Mouse (Mus musculus) forebrain, postnatal 0 days (tissue): ENCODE measurements at regions not wholly inside any gene's neighbourhood (a gene's known extent, or its start where the extent isn't known, plus 50 kb on each side); places are given as distances from the start of the nearest gene placed in this dataset.
"Not testable (repeated sequence)": the region's sequence is repeated elsewhere in the genome, so short reads cannot be mapped to it uniquely, and the experiment has no call there.

Source experiments
- ATAC-seq: fragments of 200-750 bp; cut with Nextera tagmentation; 2 replicates; pipeline ENCODE4 v1.8.0; 2017; ENCODE audit warnings: mild to moderate bottlenecking, moderate library complexity
- DNase-seq: peaks from one replicate; pipeline ENCODE4 v3.0.0-alpha.2; 2015
- H3K27ac ChIP-seq: fragments of 300-500 bp; sonication (generic); 2 replicates; pipeline ENCODE4 v1.5.1; 2014; ENCODE audit warnings: low read depth, mild to moderate bottlenecking, antibody characterized with exemption, low read length, moderate library complexity, mixed read lengths
- H3K27me3 ChIP-seq: fragments of 300-500 bp; sonication (generic); 2 replicates; pipeline ENCODE4 v1.6.1; 2014; ENCODE audit warnings: mild to moderate bottlenecking, low read length, mixed read lengths; ENCODE audit not compliant: insufficient read depth
- H3K36me3 ChIP-seq: fragments of 300-500 bp; sonication (generic); 2 replicates; pipeline ENCODE4 v1.6.1; 2014; ENCODE audit warnings: mild to moderate bottlenecking, moderate library complexity; ENCODE audit not compliant: insufficient read depth
- H3K4me1 ChIP-seq: fragments of 300-500 bp; sonication (generic); 2 replicates; pipeline ENCODE4 v1.6.1; 2014; ENCODE audit warnings: antibody characterized with exemption; ENCODE audit not compliant: insufficient read depth
- H3K4me2 ChIP-seq: fragments of 300-500 bp; sonication (generic); 2 replicates; pipeline ENCODE4 v1.6.1; 2014; ENCODE audit warnings: low read depth, mild to moderate bottlenecking, moderate library complexity
- H3K4me3 ChIP-seq: fragments of 300-500 bp; sonication (generic); 2 replicates; pipeline ENCODE4 v1.5.1; 2014; ENCODE audit warnings: low read depth, low read length, mixed read lengths
- H3K9ac ChIP-seq: fragments of 300-500 bp; sonication (generic); 2 replicates; pipeline ENCODE4 v1.6.1; 2014; ENCODE audit warnings: mild to moderate bottlenecking
- H3K9me3 ChIP-seq: fragments of 300-500 bp; sonication (generic); 2 replicates; pipeline ENCODE4 v1.6.1; 2016; ENCODE audit warnings: low read length
- CTCF ChIP-seq: sonication (generic); IDR thresholded peaks from 2 replicates; pipeline ENCODE4 v1.5.1; 2016; ENCODE audit warnings: antibody characterized with exemption, control low read depth, low read depth
- WGBS: fragments of 180-500 bp; shearing (Covaris S2); extraction: QIAGEN DNeasy Blood & Tissue Kit; methylation state at CpG from one replicate; pipeline ENCODE4 v1.1.7; 2014; 5-methylcytosine and 5-hydroxymethylcytosine counted together

DNA sequence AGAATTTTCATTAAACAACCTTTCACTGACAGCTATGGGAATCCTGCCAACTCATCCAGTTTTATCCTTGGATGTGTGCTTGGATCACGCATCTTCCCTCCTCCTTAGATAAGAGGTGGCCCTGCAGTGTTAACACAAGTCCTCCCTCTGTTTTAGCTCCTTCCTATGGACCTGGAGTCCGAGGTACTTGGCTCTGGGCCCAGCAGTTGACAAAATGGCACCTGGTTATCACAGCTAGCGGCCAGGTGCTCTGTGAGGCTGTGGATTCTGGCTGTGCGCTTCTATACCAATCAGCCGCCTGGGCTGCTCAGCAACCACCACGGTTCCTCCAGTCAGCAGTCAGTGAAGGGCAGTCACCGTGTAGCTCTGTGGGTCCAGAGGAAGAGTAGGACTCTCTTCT, 157.4 kb downstream of the Prdm2 start:
- Histone ChIP-seq H3K36me3 (no peaks in the 10 kb centered on the region), H3K4me3 (no peak overlapping the region), H3K9ac (no peak overlapping the region), H3K27ac (no peak overlapping the region), H3K27me3 (no peaks in the 10 kb centered on the region), H3K4me1 (no peaks in the 10 kb centered on the region), H3K9me3 (no peaks in the 10 kb centered on the region), H3K4me2 (no peak overlapping the region)
- no peak for TF ChIP-seq CTCF
- DNase-seq: no peak
- no peak for ATAC-seq
- WGBS: 73% methylated on average over 7 of the region's 7 CpGs

DNA sequence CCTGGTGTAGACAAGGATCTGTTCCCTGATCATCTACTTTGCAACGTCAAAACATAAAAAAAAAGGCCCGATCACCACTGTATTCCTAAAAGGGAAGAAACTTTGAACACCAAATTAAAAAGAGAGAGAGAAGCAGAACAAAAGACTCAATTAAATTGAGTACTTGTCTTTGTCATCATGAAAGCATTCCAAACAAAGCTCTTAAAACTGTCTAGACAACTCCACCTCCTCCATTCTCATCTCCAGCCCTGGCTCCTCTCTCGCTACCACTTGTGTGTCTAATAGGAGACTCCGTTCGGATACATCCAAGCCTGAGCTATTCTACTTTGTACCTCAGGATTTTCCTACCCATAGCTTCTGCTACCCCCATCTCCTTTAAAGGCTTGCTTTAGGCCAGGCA, 159.8 kb downstream of the Prdm2 start:
- Histone ChIP-seq H3K9me3 (no peaks in the 10 kb centered on the region), H3K4me1 (no peaks in the 10 kb centered on the region), H3K27me3 (no peaks in the 10 kb centered on the region), H3K27ac (no peak overlapping the region), H3K4me2 (no peak overlapping the region), H3K9ac (no peak overlapping the region), H3K36me3 (no peaks in the 10 kb centered on the region), H3K4me3 (no peak overlapping the region)
- no peak for TF ChIP-seq CTCF
- ATAC-seq: peak; percentile 27; the same call in 1 of the 2 replicates
- WGBS: 53% methylated on average over 5 of the region's 5 CpGs
- DNase-seq: no peak

DNA sequence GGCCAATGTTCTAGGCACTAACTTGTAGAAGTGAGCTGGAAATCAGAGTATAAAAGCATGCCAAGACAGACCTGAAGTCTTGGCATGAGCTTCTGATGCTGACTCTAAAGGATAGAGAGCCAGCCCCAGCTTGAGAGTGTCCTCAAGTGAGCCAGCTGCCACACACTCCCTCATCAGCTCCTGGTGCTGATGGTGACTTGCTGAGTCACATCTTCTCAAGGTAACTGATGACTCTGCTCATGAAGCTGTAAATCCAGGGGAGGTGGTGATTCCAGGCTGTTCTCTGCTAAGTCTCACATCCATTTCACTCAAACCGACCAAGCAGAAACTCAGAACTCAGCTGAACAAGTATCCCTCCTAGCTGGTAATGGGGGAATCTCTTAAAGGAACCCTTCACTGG, 161.6 kb downstream of the Prdm2 start:
- no peak for TF ChIP-seq CTCF
- Histone ChIP-seq H3K27me3 (no peaks in the 10 kb centered on the region), H3K4me1 (no peaks in the 10 kb centered on the region), H3K27ac (no peak overlapping the region), H3K4me3 (no peak overlapping the region), H3K36me3 (no peaks in the 10 kb centered on the region), H3K9ac (no peak overlapping the region), H3K9me3 (no peaks in the 10 kb centered on the region), H3K4me2 (no peak overlapping the region)
- no peak for DNase-seq
- no peak for ATAC-seq
- 81% methylated on average over 1 of the region's 1 CpGs for WGBS

DNA sequence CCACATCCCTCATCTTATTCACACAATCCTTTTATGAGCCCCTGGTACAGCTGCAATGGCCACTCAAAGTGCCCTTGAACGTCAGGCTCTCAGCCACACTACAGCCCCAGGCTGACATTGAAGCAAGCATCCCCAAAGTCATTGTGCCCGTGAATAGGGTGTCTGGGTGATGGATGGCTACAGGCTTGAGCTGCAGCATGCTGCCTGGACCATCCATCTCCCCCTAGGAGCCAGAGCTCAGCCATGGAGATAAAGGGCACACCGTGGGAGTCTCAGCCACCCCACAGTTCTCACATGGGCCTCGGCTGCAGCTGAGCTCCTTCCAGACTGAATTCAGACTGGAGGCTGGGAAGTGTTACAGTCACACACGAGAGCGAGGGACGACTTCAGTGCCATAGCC, 167.6 kb downstream of the Prdm2 start:
- H3K27me3 ChIP-seq: no peaks in the 10 kb centered on the region
- H3K4me2 ChIP-seq: no peak overlapping the region
- no peak overlapping the region for H3K9ac ChIP-seq
- H3K4me1 ChIP-seq: no peaks in the 10 kb centered on the region
- no peak overlapping the region for H3K4me3 ChIP-seq
- DNase-seq: no peak
- no peak for ATAC-seq
- 50% methylated on average over 7 of the region's 7 CpGs for WGBS
- TF ChIP-seq CTCF: no peak
- no peak overlapping the region for H3K27ac ChIP-seq
- no peaks in the 10 kb centered on the region for H3K9me3 ChIP-seq
- H3K36me3 ChIP-seq: no peaks in the 10 kb centered on the region

DNA sequence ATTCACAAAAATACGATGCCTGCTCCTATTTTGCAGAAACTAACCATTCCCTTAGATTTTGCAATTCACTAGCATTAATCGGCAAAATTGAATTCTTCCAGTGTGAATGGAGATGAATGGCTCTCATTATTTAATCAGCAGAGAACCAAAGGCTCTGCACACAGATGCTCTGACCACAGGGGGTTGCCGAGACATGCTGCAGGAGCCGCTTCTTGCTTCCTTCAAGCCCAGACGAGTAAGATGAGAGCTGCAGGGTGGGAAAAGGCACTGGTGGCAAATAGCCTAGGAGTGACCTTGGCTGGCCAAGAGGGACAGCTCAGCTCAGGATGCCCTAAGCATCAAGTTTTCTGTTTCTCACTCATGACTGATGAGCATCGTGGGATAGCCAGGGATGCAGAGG, 170.0 kb downstream of the Prdm2 start:
- WGBS: 22% methylated on average over 6 of the region's 6 CpGs
- ATAC-seq (peak; percentile 36; the same call in 1 of the 2 replicates), DNase-seq (peak; percentile 25)
- Histone ChIP-seq H3K4me1 (no peaks in the 10 kb centered on the region), H3K27me3 (no peaks in the 10 kb centered on the region), H3K4me2 (no peak overlapping the region), H3K27ac (no peak overlapping the region), H3K36me3 (no peaks in the 10 kb centered on the region), H3K9ac (no peak overlapping the region), H3K9me3 (no peaks in the 10 kb centered on the region), H3K4me3 (no peak overlapping the region)
- TF ChIP-seq CTCF: no peak

DNA sequence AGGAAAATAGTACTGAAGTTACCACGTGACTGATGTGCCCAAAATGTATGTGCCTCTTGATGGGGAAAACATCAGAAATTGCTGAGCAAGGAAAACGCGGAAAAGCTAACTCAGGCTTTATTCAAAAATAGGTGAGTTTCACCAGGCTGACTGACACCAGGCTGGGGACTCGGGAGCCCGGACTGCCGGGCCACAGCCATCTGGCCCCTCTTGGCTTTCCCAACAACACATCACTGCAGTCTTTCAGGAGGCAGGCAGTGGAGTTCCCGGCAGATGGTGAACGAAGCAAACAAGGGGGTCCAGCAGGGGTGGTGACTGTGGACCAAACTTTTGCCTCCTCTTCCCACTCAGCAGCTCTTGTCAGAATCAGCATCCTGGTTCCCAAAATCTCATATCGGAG, 174.2 kb downstream of the Prdm2 start:
- Histone ChIP-seq H3K9me3 (no peaks in the 10 kb centered on the region), H3K9ac (no peak overlapping the region), H3K27ac (no peak overlapping the region), H3K4me2 (no peak overlapping the region), H3K4me1 (no peaks in the 10 kb centered on the region), H3K36me3 (no peaks in the 10 kb centered on the region), H3K27me3 (no peaks in the 10 kb centered on the region), H3K4me3 (no peak overlapping the region)
- TF ChIP-seq CTCF: no peak
- DNase-seq (no peak), ATAC-seq (no peak)
- WGBS: 74% methylated on average over 9 of the region's 9 CpGs

DNA sequence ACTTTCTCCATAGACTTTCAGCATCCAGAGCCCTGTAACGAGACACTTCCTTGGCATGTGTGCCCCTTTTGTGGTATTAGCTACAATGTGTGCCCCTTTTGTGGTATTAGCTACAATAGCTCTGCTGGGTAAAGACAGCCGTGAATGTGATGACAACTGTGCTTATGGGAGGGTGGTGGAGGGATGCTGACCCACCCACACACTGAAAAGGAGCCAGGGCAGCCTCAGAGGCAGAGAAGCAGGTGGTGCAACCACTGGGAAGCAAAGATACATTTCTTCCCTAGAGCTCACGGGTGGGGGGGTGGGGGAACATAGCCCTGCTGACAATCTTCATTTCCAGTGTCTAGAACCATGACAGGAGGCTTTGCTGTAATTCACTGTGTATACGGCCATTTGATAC, 176.1 kb downstream of the Prdm2 start:
- WGBS: 38% methylated on average over 4 of the region's 4 CpGs
- no peak for TF ChIP-seq CTCF

DNA sequence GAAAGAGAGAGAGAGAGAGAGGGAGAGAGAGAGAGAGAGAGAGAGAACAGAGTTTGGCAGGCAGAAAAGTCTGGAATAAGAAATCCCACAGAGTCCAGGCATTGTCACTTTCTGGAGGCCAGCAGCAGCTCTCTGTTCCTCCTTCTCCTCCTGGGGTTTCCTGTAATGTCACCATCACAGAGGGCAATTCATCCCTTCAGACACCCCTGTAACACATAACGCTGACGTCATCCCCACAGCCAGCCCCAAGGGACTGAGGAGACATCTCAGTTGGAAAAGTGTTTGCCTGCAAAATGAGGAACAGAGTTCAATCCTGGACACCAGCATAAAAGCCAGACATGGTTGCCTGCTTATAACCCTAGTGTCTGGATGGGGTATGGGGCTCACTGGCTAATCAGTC, 177.7 kb downstream of the Prdm2 start:
- ATAC-seq, H3K4me2 ChIP-seq, DNase-seq, H3K9me3 ChIP-seq, H3K27ac ChIP-seq, H3K4me1 ChIP-seq, H3K4me3 ChIP-seq, H3K27me3 ChIP-seq, H3K36me3 ChIP-seq, H3K9ac ChIP-seq: not testable (repeated sequence)
- WGBS: 70% methylated on average over 2 of the region's 2 CpGs

More for the DNA sequence above, 176.1 kb downstream of the Prdm2 start:
- Histone ChIP-seq H3K4me2 (no peak overlapping the region), H3K9ac (no peak overlapping the region), H3K9me3 (no peaks in the 10 kb centered on the region), H3K27ac (no peak overlapping the region), H3K4me3 (no peak overlapping the region), H3K27me3 (no peaks in the 10 kb centered on the region), H3K4me1 (no peaks in the 10 kb centered on the region), H3K36me3 (no peaks in the 10 kb centered on the region)
- no peak for ATAC-seq
- no peak for DNase-seq

DNA sequence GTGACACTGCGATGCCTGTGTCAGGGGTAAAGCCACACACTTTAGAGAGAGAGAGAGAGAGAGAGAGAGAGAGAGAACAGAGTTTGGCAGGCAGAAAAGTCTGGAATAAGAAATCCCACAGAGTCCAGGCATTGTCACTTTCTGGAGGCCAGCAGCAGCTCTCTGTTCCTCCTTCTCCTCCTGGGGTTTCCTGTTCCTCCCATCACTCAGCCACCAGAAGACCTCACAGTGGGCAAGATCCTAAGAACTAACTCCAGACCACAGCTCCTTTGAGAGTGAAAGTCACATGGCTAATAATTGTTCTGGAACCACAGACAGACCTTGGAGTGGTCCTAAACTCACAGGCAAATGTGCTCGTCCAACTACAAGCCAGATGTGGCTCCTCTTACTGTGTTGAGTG, 178.5 kb downstream of the Prdm2 start:
- H3K9ac ChIP-seq, H3K27me3 ChIP-seq, H3K4me2 ChIP-seq, H3K9me3 ChIP-seq, H3K27ac ChIP-seq, DNase-seq, H3K36me3 ChIP-seq, H3K4me1 ChIP-seq, ATAC-seq, H3K4me3 ChIP-seq: not testable (repeated sequence)
- 87% methylated on average over 2 of the region's 2 CpGs for WGBS

DNA sequence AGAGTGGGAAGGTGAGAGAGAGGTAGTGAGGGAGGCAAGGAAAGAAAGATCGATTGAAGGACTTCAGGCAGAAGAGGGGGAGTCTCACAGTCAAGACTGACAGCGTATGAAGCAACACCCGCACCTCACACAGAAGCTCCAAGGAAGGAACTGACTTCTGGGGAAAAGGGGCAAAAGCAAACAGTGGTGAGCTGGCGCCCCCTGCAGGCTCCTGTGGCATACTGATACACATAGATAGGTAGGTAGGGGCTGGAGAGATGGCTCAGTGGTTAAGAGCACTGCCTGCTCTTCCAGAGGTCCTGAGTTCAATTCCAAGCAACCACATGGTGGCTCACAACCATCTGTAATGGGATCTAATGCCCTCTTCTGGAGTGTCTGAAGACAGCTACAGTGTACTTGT, 183.0 kb downstream of the Prdm2 start:
- H3K4me3 ChIP-seq, H3K27me3 ChIP-seq, H3K4me2 ChIP-seq, H3K9me3 ChIP-seq, H3K36me3 ChIP-seq, ATAC-seq, DNase-seq, H3K9ac ChIP-seq, H3K27ac ChIP-seq, H3K4me1 ChIP-seq: not testable (repeated sequence)
- WGBS: 68% methylated on average over 4 of the region's 4 CpGs
